10 mouse cellular contexts compared by ENCODE assay signal in the genomic region with DNA sequence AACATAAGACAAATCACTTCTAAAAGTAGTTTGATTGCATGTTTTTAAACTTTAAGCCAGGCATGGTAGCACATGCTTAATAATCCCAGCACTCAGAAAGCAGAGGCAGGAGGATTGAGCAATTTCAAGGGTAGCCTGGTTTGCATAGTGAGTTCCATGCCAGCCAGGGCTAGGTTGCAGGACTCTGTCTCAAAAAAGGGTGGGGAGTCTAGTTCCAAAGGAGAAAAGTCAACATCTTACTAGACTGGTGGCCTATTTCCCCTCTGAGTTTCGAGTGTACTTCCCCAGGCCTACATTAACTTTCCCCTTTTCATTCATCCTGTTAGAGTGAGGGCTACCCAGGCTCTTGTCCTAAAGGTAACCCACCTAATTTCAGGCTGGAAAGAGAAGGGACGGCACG.
DNase-seq lines count a peak whose midpoint lies in the region; ATAC-seq and TF ChIP-seq lines count a peak whose summit lies in the region.
"Had no signal": no experiment of that assay in that cellular context is flagged by ENCODE, and none has a peak within 500 bp of the region (broad histone marks: within the 10 kb centered on the region; RNA-seq: fewer than 3 reads in every experiment).

No protein-coding gene starts in this region.

- no peak for ATAC-seq in embryonic facial prominence, embryonic 13.5 days (ENCODE audit: insufficient number of reproducible peaks, insufficient read depth, low FRiP score, low TSS enrichment, low read depth)
- no peak for ATAC-seq in hindbrain, postnatal 0 days
- no peak for ATAC-seq in neural tube, embryonic 14.5 days (ENCODE audit: low read depth)

- no peak overlapping the region for H3K9ac ChIP-seq in embryonic facial prominence, embryonic 13.5 days
- H3K9ac ChIP-seq in hindbrain, postnatal 0 days (replicated peaks; ENCODE audit: low read length) = no peak overlapping the region
- H3K9ac ChIP-seq in neural tube, embryonic 14.5 days (replicated peaks; ENCODE audit: low read depth, low read length) = no peak overlapping the region

- H3K27ac ChIP-seq in embryonic facial prominence, embryonic 13.5 days = peak overlapping the region; percentile 51
- H3K27ac ChIP-seq in hindbrain, postnatal 0 days = peak overlapping the region; percentile 41; the same call in 1 of the 2 replicates
- peak overlapping the region; percentile 35; the same call in 1 of the 2 replicates for H3K27ac ChIP-seq in neural tube, embryonic 14.5 days (ENCODE audit: low read depth, low read length)

- H3K36me3 ChIP-seq in embryonic facial prominence, embryonic 13.5 days = no peaks in the 10 kb centered on the region
- H3K36me3 ChIP-seq in hindbrain, postnatal 0 days (ENCODE audit: insufficient read depth, low read length) = no peaks in the 10 kb centered on the region
- no peaks in the 10 kb centered on the region for H3K36me3 ChIP-seq in neural tube, embryonic 14.5 days (ENCODE audit: control insufficient read depth, insufficient read depth, low read length)

- no peak overlapping the region for H3K4me2 ChIP-seq in embryonic facial prominence, embryonic 13.5 days
- no peak overlapping the region for H3K4me2 ChIP-seq in hindbrain, postnatal 0 days (ENCODE audit: low read depth, low read length)
- no peak overlapping the region for H3K4me2 ChIP-seq in neural tube, embryonic 14.5 days (ENCODE audit: low read depth, low read length)
- H3K4me2 ChIP-seq: liver, embryonic 11.5 days had no signal

- no peak for TF ChIP-seq CTCF in lung, adult 2 months (IDR thresholded peaks at IDR 0.05; ENCODE audit: insufficient read depth, low read length)
- no peak for TF ChIP-seq CTCF in hindbrain, postnatal 0 days (IDR thresholded peaks at IDR 0.05; ENCODE audit: low read depth)

- no peak overlapping the region for H3K4me3 ChIP-seq in lung, adult 2 months (replicated peaks; ENCODE audit: extremely low read depth, low read depth, low read length)
- H3K4me3 ChIP-seq in embryonic facial prominence, embryonic 13.5 days = no peak overlapping the region
- no peak overlapping the region for H3K4me3 ChIP-seq in hindbrain, postnatal 0 days (ENCODE audit: low read length)
- no peak overlapping the region for H3K4me3 ChIP-seq in neural tube, embryonic 14.5 days (ENCODE audit: low read depth, low read length)

- H3K27me3 ChIP-seq in embryonic facial prominence, embryonic 13.5 days = no peaks in the 10 kb centered on the region
- H3K27me3 ChIP-seq in hindbrain, postnatal 0 days (ENCODE audit: insufficient read depth, low read length) = no peaks in the 10 kb centered on the region
- no peaks in the 10 kb centered on the region for H3K27me3 ChIP-seq in neural tube, embryonic 14.5 days (ENCODE audit: control insufficient read depth, insufficient read depth, low read length)
- H3K27me3 ChIP-seq: CH12.LX had no signal

- no peak for TF ChIP-seq POLR2A in lung, adult 2 months (IDR thresholded peaks at IDR 0.05; ENCODE audit: borderline replicate concordance, extremely low read depth, low read depth, low read length)

- WGBS in lung, adult 2 months = 69% methylated on average over 3 of the region's 3 CpGs
- 78% methylated on average over 3 of the region's 3 CpGs for WGBS in embryonic facial prominence, embryonic 13.5 days
- 69% methylated on average over 3 of the region's 3 CpGs for WGBS in hindbrain, postnatal 0 days
- WGBS in neural tube, embryonic 14.5 days = 73% methylated on average over 3 of the region's 3 CpGs

- no peaks in the 10 kb centered on the region for H3K9me3 ChIP-seq in embryonic facial prominence, embryonic 13.5 days
- H3K9me3 ChIP-seq in hindbrain, postnatal 0 days (ENCODE audit: low read length) = no peaks in the 10 kb centered on the region
- H3K9me3 ChIP-seq in neural tube, embryonic 14.5 days (ENCODE audit: control insufficient read depth, low read length) = no peaks in the 10 kb centered on the region

- H3K4me1 ChIP-seq in lung, adult 2 months (ENCODE audit: control insufficient read depth, insufficient read depth, low read length) = no peaks in the 10 kb centered on the region; the same call in 1 of the 2 replicates
- H3K4me1 ChIP-seq in embryonic facial prominence, embryonic 13.5 days = no peaks in the 10 kb centered on the region; the same call in 1 of the 2 replicates
- H3K4me1 ChIP-seq in hindbrain, postnatal 0 days (ENCODE audit: insufficient read depth, low read length) = no peaks in the 10 kb centered on the region
- no peaks in the 10 kb centered on the region for H3K4me1 ChIP-seq in neural tube, embryonic 14.5 days (ENCODE audit: control insufficient read depth, insufficient read depth, low read length)

- DNase-seq in lung, adult 18-20 months = peak; percentile 28 to 46
- no peak for DNase-seq in lung, adult 2 months
- DNase-seq in hindbrain, postnatal 0 days (ENCODE audit: low spot score) = no peak
- no peak for DNase-seq in left cerebral cortex, adult 8-10 months (ENCODE audit: low spot score in 2 of 2)
- no peak for DNase-seq in layer of hippocampus, postnatal 25 days (ENCODE audit: extremely low spot score in 1 of 2, low spot score in 1 of 2)
- DNase-seq: cerebellum, postnatal 10 days had no signal

Comparison
In these comparisons a context has a peak if more than half of its experiments do, and no peak if none do; other contexts are left out.
1. DNase-seq: peak in lung, adult 18-20 months (2 of 2); none in lung, adult 2 months (single experiment), hindbrain, postnatal 0 days (single experiment), left cerebral cortex, adult 8-10 months (0 of 2) and layer of hippocampus, postnatal 25 days (0 of 2).
2. Peak in every context shown above with its lines, with median percentiles within 50 percentile points of each other: H3K27ac ChIP-seq.